Mouse (Mus musculus): Measurements from ENCODE around the gene Brca1. TPM values are rescaled to one million over a fixed set of nuclear protein-coding genes. Genes with fewer than 3 reads are reported as not detected.

Brca1 gene
- total RNA-seq, 1 experiment: 63.5 TPM

DNA sequence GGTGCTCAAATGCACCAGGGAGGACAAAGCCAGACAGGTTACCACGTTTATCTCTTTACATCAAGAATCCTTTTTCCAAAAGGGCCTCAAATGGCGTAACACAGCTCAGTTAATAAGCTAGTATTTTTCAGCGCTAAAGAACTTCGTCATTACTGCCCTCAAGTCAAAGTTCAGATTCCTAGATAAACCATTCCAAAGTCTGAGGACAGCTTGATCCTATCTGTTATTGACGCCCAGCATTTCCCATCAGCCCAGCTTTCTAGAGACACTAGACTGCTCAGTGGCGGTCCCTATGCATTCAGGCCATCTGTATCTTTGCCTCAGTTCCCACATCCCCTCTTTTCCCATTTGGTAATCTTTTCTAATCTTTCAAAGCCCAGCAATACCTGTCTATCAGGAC lies 32.4 kb downstream of the Brca1 start:
- in situ Hi-C loops (cut with MboI; ENCODE audit: low sequenced_read_pairs in 2 of 2, unreplicated experiment in 2 of 2): no loop called here
- H3K4me3 ChIP-seq (ENCODE audit: insufficient read depth in 1 of 2, low read depth in 1 of 2, low read length in 2 of 2, poor library complexity in 1 of 2, severe bottlenecking in 1 of 2): no peak overlapping the region
- H3K36me3 ChIP-seq (ENCODE audit: control insufficient read depth, insufficient read depth, low read length, poor library complexity, severe bottlenecking): peaks cover 35% of the 10 kb centered on the region
- DNase-seq (ENCODE audit: low read depth, low spot score): no peak
- TF ChIP-seq ZNF384 (IDR thresholded peaks at IDR 0.05; ENCODE audit: low read depth, low read length): no peak
- no peak for TF ChIP-seq CHD2 (IDR thresholded peaks at IDR 0.05; ENCODE audit: low read depth, low read length)
- no peak for TF ChIP-seq ZC3H11A (IDR thresholded peaks at IDR 0.05; ENCODE audit: borderline replicate concordance, low read depth, low read length)
- TF ChIP-seq HCFC1 (IDR thresholded peaks at IDR 0.05; ENCODE audit: borderline replicate concordance, insufficient read depth, low read length): no peak
- no peak overlapping the region for H3K9ac ChIP-seq (ENCODE audit: insufficient read depth, low read depth, low read length, poor library complexity, severe bottlenecking)
- no peaks in the 10 kb centered on the region for H3K4me1 ChIP-seq (ENCODE audit: control insufficient read depth in 2 of 2, insufficient read depth in 2 of 2, low read length in 2 of 2, poor library complexity in 1 of 2)
- no peak overlapping the region for H3K27ac ChIP-seq (ENCODE audit: insufficient read depth, low read depth, low read length, poor library complexity, severe bottlenecking)
- no peaks in the 10 kb centered on the region for H3K9me3 ChIP-seq (ENCODE audit: control insufficient read depth, insufficient read depth, low read depth, low read length)

DNA sequence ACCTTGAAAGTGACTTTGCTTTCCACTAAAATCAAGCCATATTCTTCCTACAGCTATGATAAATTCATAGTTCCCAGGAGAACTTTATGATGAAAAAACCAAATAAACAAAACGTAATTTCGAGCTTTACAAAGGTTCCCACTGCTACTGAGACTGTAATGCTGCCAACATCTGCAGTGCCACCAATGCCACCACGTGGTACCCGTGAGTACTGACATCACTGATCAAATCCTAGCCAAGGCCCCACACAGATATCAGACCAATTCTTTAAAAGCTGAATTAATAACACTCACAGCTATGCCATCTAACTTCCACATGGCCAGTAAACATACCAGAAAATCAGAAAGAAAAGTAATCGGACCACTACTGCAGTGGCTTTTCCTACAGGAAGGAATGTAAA lies 32.8 kb downstream of the Brca1 start:
- Histone ChIP-seq H3K36me3 (ENCODE audit: control insufficient read depth, insufficient read depth, low read length, poor library complexity, severe bottlenecking) (peaks cover 30% of the 10 kb centered on the region), H3K4me1 (ENCODE audit: control insufficient read depth in 2 of 2, insufficient read depth in 2 of 2, low read length in 2 of 2, poor library complexity in 1 of 2) (no peaks in the 10 kb centered on the region), H3K9me3 (ENCODE audit: control insufficient read depth, insufficient read depth, low read depth, low read length) (no peaks in the 10 kb centered on the region), H3K4me3 (ENCODE audit: insufficient read depth in 1 of 2, low read depth in 1 of 2, low read length in 2 of 2, poor library complexity in 1 of 2, severe bottlenecking in 1 of 2) (no peak overlapping the region), H3K9ac (ENCODE audit: insufficient read depth, low read depth, low read length, poor library complexity, severe bottlenecking) (no peak overlapping the region), H3K27ac (ENCODE audit: insufficient read depth, low read depth, low read length, poor library complexity, severe bottlenecking) (no peak overlapping the region)
- in situ Hi-C loops (cut with MboI; ENCODE audit: low sequenced_read_pairs in 2 of 2, unreplicated experiment in 2 of 2): no loop called here
- no peak for DNase-seq (ENCODE audit: low read depth, low spot score)
- TF ChIP-seq MAFK (IDR thresholded peaks at IDR 0.05; ENCODE audit: insufficient read depth, low read depth, low read length) (no peak), CHD2 (IDR thresholded peaks at IDR 0.05; ENCODE audit: low read depth, low read length) (no peak), HCFC1 (IDR thresholded peaks at IDR 0.05; ENCODE audit: borderline replicate concordance, insufficient read depth, low read length) (no peak), ZC3H11A (IDR thresholded peaks at IDR 0.05; ENCODE audit: borderline replicate concordance, low read depth, low read length) (no peak), ZNF384 (IDR thresholded peaks at IDR 0.05; ENCODE audit: low read depth, low read length) (no peak)

DNA sequence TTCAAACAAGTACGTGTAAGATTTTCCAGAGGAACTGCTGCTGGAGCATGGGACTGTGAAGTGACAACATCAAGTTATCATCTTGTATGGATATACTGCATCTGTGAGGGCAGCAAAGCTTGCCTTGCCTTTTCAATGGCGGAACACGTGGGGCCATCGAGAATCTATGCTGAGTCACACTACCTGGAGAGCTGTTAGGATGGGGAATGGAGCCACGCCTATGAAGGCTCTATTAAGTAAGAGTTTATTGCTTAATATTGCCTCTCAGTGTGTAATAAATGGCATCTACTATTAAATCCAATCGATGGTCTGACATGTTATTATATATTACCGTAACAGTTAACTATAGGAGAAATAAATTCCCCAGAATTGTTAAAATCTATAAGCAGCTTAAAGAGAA lies 44.7 kb downstream of the Brca1 start:
- Histone ChIP-seq H3K9ac (ENCODE audit: insufficient read depth, low read depth, low read length, poor library complexity, severe bottlenecking) (no peak overlapping the region), H3K27ac (ENCODE audit: insufficient read depth, low read depth, low read length, poor library complexity, severe bottlenecking) (no peak overlapping the region), H3K4me1 (ENCODE audit: control insufficient read depth in 2 of 2, insufficient read depth in 2 of 2, low read length in 2 of 2, poor library complexity in 1 of 2) (0 out of 4 replicates have a peak, but pooled peaks cover 0 to 2% of the 10 kb centered on the region in 2 experiments), H3K36me3 (ENCODE audit: control insufficient read depth, insufficient read depth, low read length, poor library complexity, severe bottlenecking) (peaks cover 36% of the 10 kb centered on the region), H3K4me3 (ENCODE audit: insufficient read depth in 1 of 2, low read depth in 1 of 2, low read length in 2 of 2, poor library complexity in 1 of 2, severe bottlenecking in 1 of 2) (no peak overlapping the region), H3K9me3 (ENCODE audit: control insufficient read depth, insufficient read depth, low read depth, low read length) (no peaks in the 10 kb centered on the region)
- TF ChIP-seq MAFK (IDR thresholded peaks at IDR 0.05; ENCODE audit: insufficient read depth, low read depth, low read length): no peak
- no peak for TF ChIP-seq HCFC1 (IDR thresholded peaks at IDR 0.05; ENCODE audit: borderline replicate concordance, insufficient read depth, low read length)
- TF ChIP-seq CHD2 (IDR thresholded peaks at IDR 0.05; ENCODE audit: low read depth, low read length): no peak
- no peak for TF ChIP-seq ZC3H11A (IDR thresholded peaks at IDR 0.05; ENCODE audit: borderline replicate concordance, low read depth, low read length)
- no peak for TF ChIP-seq ZNF384 (IDR thresholded peaks at IDR 0.05; ENCODE audit: low read depth, low read length)
- in situ Hi-C loops (cut with MboI; ENCODE audit: low sequenced_read_pairs in 2 of 2, unreplicated experiment in 2 of 2): no loop called here
- DNase-seq (ENCODE audit: low read depth, low spot score): no peak

DNA sequence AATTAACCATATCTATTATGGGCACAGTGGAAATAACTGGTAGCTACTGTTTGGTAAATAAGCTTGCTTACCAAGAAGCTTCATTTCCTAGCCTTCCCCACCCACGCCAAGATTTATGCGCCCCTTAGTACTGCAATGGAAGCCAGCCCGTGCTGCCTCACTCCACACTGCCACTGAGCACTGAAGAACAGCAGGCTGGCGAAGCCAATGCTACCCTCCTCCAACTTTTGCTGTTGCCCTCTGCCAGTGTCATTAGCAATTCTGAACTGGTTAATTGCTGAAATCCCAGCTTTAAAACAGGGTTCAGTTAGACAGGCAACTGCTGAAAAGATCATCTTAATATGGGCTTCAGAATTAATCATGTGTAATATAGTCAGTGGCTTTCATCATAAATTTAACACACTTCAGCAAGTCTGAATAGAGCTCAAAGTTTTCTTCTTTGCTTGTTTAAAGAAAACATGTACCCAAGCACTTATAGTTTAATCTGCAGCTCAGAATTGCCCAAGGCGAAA lies 45.4 kb downstream of the Brca1 start:
- Histone ChIP-seq H3K27ac (ENCODE audit: insufficient read depth, low read depth, low read length, poor library complexity, severe bottlenecking) (no peak overlapping the region), H3K4me1 (ENCODE audit: control insufficient read depth in 2 of 2, insufficient read depth in 2 of 2, low read length in 2 of 2, poor library complexity in 1 of 2) (0 out of 4 replicates have a peak, but pooled peaks cover 0 to 2% of the 10 kb centered on the region in 2 experiments), H3K9ac (ENCODE audit: insufficient read depth, low read depth, low read length, poor library complexity, severe bottlenecking) (no peak overlapping the region), H3K9me3 (ENCODE audit: control insufficient read depth, insufficient read depth, low read depth, low read length) (no peaks in the 10 kb centered on the region), H3K36me3 (ENCODE audit: control insufficient read depth, insufficient read depth, low read length, poor library complexity, severe bottlenecking) (peaks cover 39% of the 10 kb centered on the region), H3K4me3 (ENCODE audit: insufficient read depth in 1 of 2, low read depth in 1 of 2, low read length in 2 of 2, poor library complexity in 1 of 2, severe bottlenecking in 1 of 2) (no peak overlapping the region)
- no peak for DNase-seq (ENCODE audit: low read depth, low spot score)
- no peak for TF ChIP-seq MAFK (IDR thresholded peaks at IDR 0.05; ENCODE audit: insufficient read depth, low read depth, low read length)
- no peak for TF ChIP-seq ZC3H11A (IDR thresholded peaks at IDR 0.05; ENCODE audit: borderline replicate concordance, low read depth, low read length)
- no peak for TF ChIP-seq HCFC1 (IDR thresholded peaks at IDR 0.05; ENCODE audit: borderline replicate concordance, insufficient read depth, low read length)
- TF ChIP-seq ZNF384 (IDR thresholded peaks at IDR 0.05; ENCODE audit: low read depth, low read length): no peak
- TF ChIP-seq CHD2 (IDR thresholded peaks at IDR 0.05; ENCODE audit: low read depth, low read length): no peak
- in situ Hi-C loops (cut with MboI; ENCODE audit: low sequenced_read_pairs in 2 of 2, unreplicated experiment in 2 of 2): no loop called here

DNA sequence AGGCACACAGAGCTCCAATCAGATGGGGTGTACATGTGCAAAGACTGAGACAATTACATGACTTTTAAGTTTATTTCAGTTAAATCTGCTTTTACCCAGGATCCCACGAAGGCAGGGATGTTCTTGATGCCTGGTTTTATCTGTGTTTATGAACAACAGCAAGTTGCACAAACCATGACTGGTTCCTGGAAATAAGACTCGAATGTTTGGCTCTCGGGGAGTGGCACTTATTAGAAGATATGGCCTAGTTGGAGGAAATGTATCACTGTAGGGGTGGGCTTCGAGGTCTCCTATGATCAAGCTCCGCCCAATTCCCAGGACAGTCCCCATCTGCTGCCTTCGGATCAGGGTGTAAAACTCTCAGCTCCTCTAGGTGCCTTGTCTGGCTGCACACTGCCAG lies 65.6 kb downstream of the Brca1 start:
- H3K9me3 ChIP-seq (ENCODE audit: control insufficient read depth, insufficient read depth, low read depth, low read length): no peaks in the 10 kb centered on the region
- H3K9ac ChIP-seq (ENCODE audit: insufficient read depth, low read depth, low read length, poor library complexity, severe bottlenecking): no peak overlapping the region
- no peak for DNase-seq (ENCODE audit: low read depth, low spot score)
- peaks cover 21% of the 10 kb centered on the region for H3K36me3 ChIP-seq (ENCODE audit: control insufficient read depth, insufficient read depth, low read length, poor library complexity, severe bottlenecking)
- H3K27ac ChIP-seq (ENCODE audit: insufficient read depth, low read depth, low read length, poor library complexity, severe bottlenecking): no peak overlapping the region
- 0 out of 4 replicates have a peak, but pooled peaks cover 1 to 4% of the 10 kb centered on the region in 2 experiments for H3K4me1 ChIP-seq (ENCODE audit: control insufficient read depth in 2 of 2, insufficient read depth in 2 of 2, low read length in 2 of 2, poor library complexity in 1 of 2)
- TF ChIP-seq MAFK (IDR thresholded peaks at IDR 0.05; ENCODE audit: insufficient read depth, low read depth, low read length): no peak
- TF ChIP-seq HCFC1 (IDR thresholded peaks at IDR 0.05; ENCODE audit: borderline replicate concordance, insufficient read depth, low read length): no peak
- TF ChIP-seq CHD2 (IDR thresholded peaks at IDR 0.05; ENCODE audit: low read depth, low read length): no peak
- no peak for TF ChIP-seq ZNF384 (IDR thresholded peaks at IDR 0.05; ENCODE audit: low read depth, low read length)
- no peak for TF ChIP-seq ZC3H11A (IDR thresholded peaks at IDR 0.05; ENCODE audit: borderline replicate concordance, low read depth, low read length)
- in situ Hi-C loops (cut with MboI; ENCODE audit: low sequenced_read_pairs in 2 of 2, unreplicated experiment in 2 of 2): no loop called here
- H3K4me3 ChIP-seq (ENCODE audit: insufficient read depth in 1 of 2, low read depth in 1 of 2, low read length in 2 of 2, poor library complexity in 1 of 2, severe bottlenecking in 1 of 2): no peak overlapping the region

All from ES-E14 (cell line).